10 mouse cellular contexts compared by ENCODE assay signal in genomic region chr7:31168412-31168811, GRCm38 (mm10). TPM values are rescaled to one million over a fixed set of nuclear protein-coding genes. Genes with fewer than 3 reads are reported as not detected.
A peak's percentile ranks its signal among the peaks of the same experiment; 100 is the strongest.
DNase-seq lines count a peak whose midpoint lies in the region; ATAC-seq and TF ChIP-seq lines count a peak whose summit lies in the region.
"Had no signal": no experiment of that assay in that cellular context is flagged by ENCODE, and none has a peak within 500 bp of the region (broad histone marks: within the 10 kb centered on the region; RNA-seq: fewer than 3 reads in every experiment).

No protein-coding gene starts in this region.

- peak; percentile 7; the same call in 1 of the 2 replicates for TF ChIP-seq CTCF in heart, adult 2 months (IDR thresholded peaks at IDR 0.05)
- peak; percentile 32 for TF ChIP-seq CTCF in liver, postnatal 0 days (IDR thresholded peaks at IDR 0.05; ENCODE audit: low read depth)
- no peak for TF ChIP-seq CTCF in hindbrain, postnatal 0 days (IDR thresholded peaks at IDR 0.05; ENCODE audit: low read depth)

- no peaks in the 10 kb centered on the region for H3K79me2 ChIP-seq in heart, adult 2 months (replicated peaks; ENCODE audit: control insufficient read depth, insufficient read depth, low read length)

- intact Hi-C loops in heart, adult 2 months (cut with DNase I): no loop called here
- intact Hi-C loops in heart, postnatal 25 days (cut with DNase I): no loop called here
- intact Hi-C loops in heart, postnatal 14 days (cut with DNase I): no loop called here

- 15% methylated on average over 8 of the region's 8 CpGs for WGBS in heart, adult 2 months
- WGBS in liver, postnatal 0 days (ENCODE audit: insufficient replicate concordance): 16% methylated on average over 8 of the region's 8 CpGs
- WGBS in hindbrain, postnatal 0 days: 69% methylated on average over 8 of the region's 8 CpGs

- no peak for TF ChIP-seq POLR2A in heart, adult 2 months (IDR thresholded peaks at IDR 0.05; ENCODE audit: insufficient read depth, low read depth, low read length)

- H3K9ac ChIP-seq in heart, adult 2 months (ENCODE audit: low read depth, low read length): no peak overlapping the region
- H3K9ac ChIP-seq in liver, postnatal 0 days (replicated peaks): no peak overlapping the region
- H3K9ac ChIP-seq in hindbrain, postnatal 0 days (replicated peaks; ENCODE audit: low read length): no peak overlapping the region

- no peaks in the 10 kb centered on the region for H3K9me3 ChIP-seq in liver, postnatal 0 days (ENCODE audit: low read length)
- no peaks in the 10 kb centered on the region for H3K9me3 ChIP-seq in hindbrain, postnatal 0 days (ENCODE audit: low read length)

- H3K27me3 ChIP-seq in heart, adult 2 months (ENCODE audit: control insufficient read depth, insufficient read depth, low read length): no peaks in the 10 kb centered on the region
- H3K27me3 ChIP-seq in liver, postnatal 0 days (ENCODE audit: insufficient read depth, low read length): no peaks in the 10 kb centered on the region
- H3K27me3 ChIP-seq in hindbrain, postnatal 0 days (ENCODE audit: insufficient read depth, low read length): no peaks in the 10 kb centered on the region

- peak in 1 of 2 experiments; percentile 41 for DNase-seq in heart, adult 2 months
- DNase-seq in heart, postnatal 25 days (ENCODE audit: low spot score): no peak
- peak; percentile 37 to 43 for DNase-seq in heart, postnatal 14 days
- DNase-seq in liver, postnatal 0 days: peak; percentile 53
- peak; percentile 64 to 65 for DNase-seq in thymus, postnatal 10 days (ENCODE audit: low spot score in 2 of 2)
- DNase-seq in layer of hippocampus, adult 11-12 months (ENCODE audit: low spot score): no peak
- DNase-seq in right cerebral cortex, adult 18-20 months: no peak
- DNase-seq in hindbrain, postnatal 0 days (ENCODE audit: low spot score): no peak
- DNase-seq: cerebellum, adult 8-10 months had no signal

- H3K4me3 ChIP-seq in heart, adult 2 months: no peak overlapping the region
- H3K4me3 ChIP-seq in liver, postnatal 0 days (ENCODE audit: low read depth, low read length): no peak overlapping the region
- no peak overlapping the region for H3K4me3 ChIP-seq in hindbrain, postnatal 0 days (ENCODE audit: low read length)

- H3K4me1 ChIP-seq in heart, adult 2 months (ENCODE audit: control insufficient read depth, insufficient read depth, low read length): peaks cover 4% of the 10 kb centered on the region
- H3K4me1 ChIP-seq in liver, postnatal 0 days (ENCODE audit: insufficient read depth): no peaks in the 10 kb centered on the region
- no peaks in the 10 kb centered on the region for H3K4me1 ChIP-seq in hindbrain, postnatal 0 days (ENCODE audit: insufficient read depth, low read length)

- no peak overlapping the region for H3K27ac ChIP-seq in heart, adult 2 months
- peak overlapping the region; percentile 18; the same call in 1 of the 2 replicates for H3K27ac ChIP-seq in liver, postnatal 0 days (ENCODE audit: low read depth)
- no peak overlapping the region for H3K27ac ChIP-seq in hindbrain, postnatal 0 days

- no peak overlapping the region for H3K4me2 ChIP-seq in liver, postnatal 0 days (ENCODE audit: low read depth, low read length)
- H3K4me2 ChIP-seq in hindbrain, postnatal 0 days (ENCODE audit: low read depth, low read length): no peak overlapping the region

- no peaks in the 10 kb centered on the region for H3K36me3 ChIP-seq in heart, adult 2 months (ENCODE audit: control insufficient read depth, insufficient read depth, low read length)
- no peaks in the 10 kb centered on the region for H3K36me3 ChIP-seq in liver, postnatal 0 days (replicated peaks; ENCODE audit: insufficient read depth, low read length)
- no peaks in the 10 kb centered on the region for H3K36me3 ChIP-seq in hindbrain, postnatal 0 days (ENCODE audit: insufficient read depth, low read length)

- no peak for TF ChIP-seq EP300 in heart, adult 2 months (IDR thresholded peaks at IDR 0.05; ENCODE audit: insufficient read depth, low read depth, low read length)
- no peak for TF ChIP-seq EP300 in liver, postnatal 0 days (IDR thresholded peaks at IDR 0.05; ENCODE audit: low read depth)

- ATAC-seq in liver, postnatal 0 days: peak; percentile 77
- no peak for ATAC-seq in hindbrain, postnatal 0 days
- ATAC-seq: midbrain, embryonic 16.5 days had no signal

RNA-seq across cellular contexts. Expression of gene Gramd1a, which starts 12.7 kb away (rescaled TPM):
- 10 to 100 TPM; 27.9 to 33.7 TPM for total RNA-seq in heart, adult 2 months (2021)
- 49.2 and 64.3 TPM in 2 replicates for polyA plus RNA-seq in heart, adult 2 months (2012; rRNA removed)
- 10 to 100 TPM; 25.7 to 30.0 TPM for total RNA-seq in heart, postnatal 25 days (2021)
- 10 to 100 TPM; 30.3 to 34.1 TPM for total RNA-seq in heart, postnatal 14 days (2021)
- polyA plus RNA-seq in liver, postnatal 0 days (2015; fragmentation: Nextera tagmentation; extraction: Ambion mirVana): 7.1 and 8.9 TPM in 2 replicates
- total RNA-seq in hindbrain, postnatal 0 days (2014; rRNA removed): 256 and 258 TPM in 2 replicates
- 137 and 143 TPM in 2 replicates for polyA plus RNA-seq in hindbrain, postnatal 0 days (2015; fragmentation: Nextera tagmentation; extraction: Ambion mirVana)

RNA-seq across cellular contexts. Expression of gene Scn1b, which starts 41.6 kb away (rescaled TPM):
- 10 to 100 TPM; 31.8 to 32.5 TPM for total RNA-seq in heart, adult 2 months (2021)
- polyA plus RNA-seq in heart, adult 2 months (2012; rRNA removed): 39.7 and 41.9 TPM in 2 replicates
- total RNA-seq in heart, postnatal 25 days (2021): 10 to 100 TPM; 21.2 to 21.8 TPM
- 10 to 100 TPM; 17.9 to 18.4 TPM for total RNA-seq in heart, postnatal 14 days (2021)
- polyA plus RNA-seq in liver, postnatal 0 days (2015; fragmentation: Nextera tagmentation; extraction: Ambion mirVana): 2.8 and 3.1 TPM in 2 replicates
- total RNA-seq in hindbrain, postnatal 0 days (2014; rRNA removed): 65.7 and 69.5 TPM in 2 replicates
- 44.3 and 46.0 TPM in 2 replicates for polyA plus RNA-seq in hindbrain, postnatal 0 days (2015; fragmentation: Nextera tagmentation; extraction: Ambion mirVana)

RNA-seq across cellular contexts. Expression of gene Hpn, which starts 53.3 kb away (rescaled TPM):
- 1 to 10 TPM; 1.7 to 2.6 TPM for total RNA-seq in heart, adult 2 months (2021)
- polyA plus RNA-seq in heart, adult 2 months (2012; rRNA removed): 2.8 and 5.1 TPM in 2 replicates
- 1 to 10 TPM; 2.1 to 3.4 TPM for total RNA-seq in heart, postnatal 25 days (2021)
- total RNA-seq in heart, postnatal 14 days (2021): 1 to 10 TPM; 2.1 to 2.3 TPM
- 250 and 259 TPM in 2 replicates for polyA plus RNA-seq in liver, postnatal 0 days (2015; fragmentation: Nextera tagmentation; extraction: Ambion mirVana)
- not detected in 2 replicates for total RNA-seq in hindbrain, postnatal 0 days (2014; rRNA removed)
- 0.88 and 1.3 TPM in 2 replicates for polyA plus RNA-seq in hindbrain, postnatal 0 days (2015; fragmentation: Nextera tagmentation; extraction: Ambion mirVana)

Comparison
In these comparisons a context has a peak if more than half of its experiments do, and no peak if none do; other contexts are left out.
1. DNase-seq: peak in heart, postnatal 14 days (2 of 2), liver, postnatal 0 days (single experiment) and thymus, postnatal 10 days (2 of 2); none in heart, postnatal 25 days (single experiment), layer of hippocampus, adult 11-12 months (single experiment), right cerebral cortex, adult 18-20 months (single experiment) and hindbrain, postnatal 0 days (single experiment).